Mouse (Mus musculus): ENCODE measurements around the gene Faim2. TPM values are rescaled to one million over a fixed set of nuclear protein-coding genes. Genes with fewer than 3 reads are reported as not detected.

Gene Faim2
- total RNA-seq, 2 experiments from 2014 or later = 421 to 422 TPM

DNA sequence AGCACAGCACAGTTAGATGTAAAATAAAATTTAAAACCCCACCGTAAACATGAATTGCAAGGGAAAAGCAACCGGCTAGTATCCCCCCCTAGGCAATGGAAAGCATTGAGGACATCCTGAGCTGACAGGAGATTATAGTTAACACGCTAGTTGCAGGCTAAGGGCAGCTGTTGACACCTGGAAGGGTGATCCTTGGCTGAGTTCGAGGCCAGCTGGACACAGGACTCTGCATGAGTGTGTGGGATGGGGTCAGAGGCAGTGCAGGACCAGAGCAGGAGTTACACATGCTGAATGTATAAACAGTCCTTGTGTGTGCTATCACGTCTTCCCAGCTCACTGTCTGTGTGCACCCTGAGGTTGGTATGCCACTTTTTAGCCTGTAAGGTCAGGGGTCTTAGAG is 24.7 kb downstream of the Faim2 start:
- Histone ChIP-seq H3K27ac (no peak overlapping the region), H3K4me3 (no peak overlapping the region)
- no peak for TF ChIP-seq CTCF (IDR thresholded peaks at IDR 0.05)
- intact Hi-C loops (cut with DNase I) = no loop called here
- no peak for DNase-seq (ENCODE audit: extremely low spot score in 1 of 2, low spot score in 2 of 2)

DNA sequence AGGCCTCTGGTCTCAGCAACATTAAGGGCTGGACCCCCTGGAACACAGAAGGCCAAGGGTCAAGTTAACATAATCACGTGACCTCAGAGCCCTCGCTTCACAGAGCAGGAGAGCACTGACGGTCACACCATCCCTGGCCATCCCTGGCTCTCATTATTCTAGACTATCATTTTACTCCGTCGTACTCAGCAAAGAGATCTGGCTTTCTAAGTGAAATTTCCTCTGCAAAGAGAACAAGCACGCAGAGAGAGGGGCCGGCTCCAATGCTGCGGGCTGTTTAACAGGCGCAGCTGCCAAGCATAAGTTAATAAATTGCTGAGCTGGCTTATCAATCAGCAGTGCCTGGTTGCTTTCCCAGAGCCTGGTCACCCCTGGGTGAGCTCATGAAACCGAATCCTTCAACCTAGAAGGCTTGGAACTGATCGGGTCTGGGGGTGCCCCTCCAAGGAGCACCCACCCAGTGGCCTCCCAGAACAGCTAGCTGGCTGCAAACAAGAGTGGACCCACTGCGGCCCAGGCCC is 25.6 kb downstream of the Faim2 start:
- Histone ChIP-seq H3K4me3 (no peak overlapping the region), H3K27ac (peak overlapping the region; percentile 81)
- TF ChIP-seq CTCF (IDR thresholded peaks at IDR 0.05) = no peak
- intact Hi-C loops (cut with DNase I) = no loop called here
- no peak for DNase-seq (ENCODE audit: extremely low spot score in 1 of 2, low spot score in 2 of 2)

DNA sequence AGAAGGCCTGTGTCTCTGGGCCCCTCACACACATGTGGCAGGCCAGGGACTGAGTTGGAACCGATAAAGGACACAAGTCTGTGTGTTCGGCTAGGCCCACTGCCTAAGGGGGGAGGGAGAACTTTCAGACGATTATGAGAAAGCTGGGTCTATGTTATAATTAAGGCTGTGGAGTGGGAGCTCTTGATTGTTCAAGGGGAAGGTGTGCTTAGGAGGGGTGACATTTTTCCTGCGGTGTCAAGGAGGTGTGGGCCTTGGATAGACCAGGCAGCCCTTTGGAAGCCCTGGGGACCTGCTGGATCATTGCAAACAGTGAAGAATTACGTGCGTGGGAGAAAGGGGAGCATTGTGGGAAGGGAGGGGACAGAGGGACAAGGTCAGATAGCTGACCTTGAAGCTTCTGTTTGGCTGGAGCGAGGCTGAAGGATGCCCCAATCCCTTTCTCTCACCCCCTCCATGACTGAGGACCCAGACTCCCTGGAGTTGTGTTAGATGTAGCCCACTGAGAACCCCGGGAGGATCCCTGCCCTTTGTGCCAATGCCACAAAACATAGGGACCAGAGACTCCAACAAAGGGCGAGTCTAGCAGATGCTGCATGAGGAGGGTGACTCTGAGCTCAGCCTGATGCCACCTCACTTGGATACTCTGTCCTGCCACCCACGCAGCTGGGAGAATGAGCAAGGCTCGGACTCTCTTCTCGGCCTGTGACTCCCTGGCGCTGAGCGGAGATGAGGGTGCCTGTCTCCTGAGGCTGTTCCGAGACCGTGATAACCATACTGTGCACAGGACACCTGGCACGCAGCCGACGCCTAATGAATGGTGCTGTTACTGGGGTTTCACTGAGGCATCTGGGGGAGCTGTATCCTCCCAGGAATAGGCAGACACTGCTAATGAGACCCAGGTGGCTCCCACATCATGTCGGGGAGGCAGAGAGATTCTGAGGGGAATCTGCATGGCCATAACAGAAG is 26.4 kb downstream of the Faim2 start:
- Histone ChIP-seq H3K4me3 (no peak overlapping the region), H3K27ac (peak overlapping the region; percentile 81)
- DNase-seq (ENCODE audit: extremely low spot score in 1 of 2, low spot score in 2 of 2) = peak; percentile 61 to 63
- intact Hi-C loops (cut with DNase I) = no loop called here
- no peak for TF ChIP-seq CTCF (IDR thresholded peaks at IDR 0.05)

DNA sequence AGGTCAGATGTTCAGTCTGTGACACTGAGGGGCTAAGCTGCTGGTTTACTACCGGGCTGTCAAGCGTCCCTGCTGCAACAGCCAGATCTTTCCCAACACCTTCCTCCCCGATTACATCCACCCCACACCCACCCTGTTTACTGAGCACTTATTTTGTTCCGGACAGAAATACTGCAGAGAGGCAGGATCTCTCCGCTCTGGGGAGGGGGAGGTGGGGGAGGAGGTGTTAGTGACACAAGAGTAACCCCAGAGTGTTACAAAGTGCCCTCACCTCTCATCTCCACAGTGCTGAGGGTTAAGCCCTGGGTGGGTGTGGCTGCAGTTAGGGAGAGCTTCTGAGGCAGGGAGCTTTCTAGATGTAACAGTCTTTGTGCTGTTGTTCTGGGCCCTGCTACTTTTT is 27.6 kb downstream of the Faim2 start:
- Histone ChIP-seq H3K4me3 (no peak overlapping the region), H3K27ac (no peak overlapping the region)
- intact Hi-C loops (cut with DNase I) = no loop called here
- no peak for TF ChIP-seq CTCF (IDR thresholded peaks at IDR 0.05)
- DNase-seq (ENCODE audit: extremely low spot score in 1 of 2, low spot score in 2 of 2) = no peak

DNA sequence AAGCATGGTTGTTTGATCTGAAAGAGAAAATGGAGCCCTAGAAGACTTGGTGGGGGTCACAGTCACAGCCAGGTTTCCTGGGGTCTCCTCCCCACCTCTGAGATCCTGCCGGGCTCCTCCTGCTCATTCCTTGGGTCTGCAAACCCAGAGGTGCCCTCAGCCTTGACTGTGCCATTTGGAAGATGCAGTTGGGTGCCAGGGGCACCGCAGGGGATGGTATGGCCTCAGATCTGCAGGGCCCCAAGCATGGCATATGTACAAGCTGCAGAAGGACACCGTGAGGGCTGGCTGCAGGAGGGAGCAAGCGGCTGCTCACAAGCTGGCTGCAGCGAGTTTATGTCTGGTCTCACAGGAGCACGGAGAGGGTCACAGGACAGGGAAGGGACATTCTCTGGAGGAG is 28.2 kb downstream of the Faim2 start:
- H3K27ac ChIP-seq = peak overlapping the region; percentile 44; the same call in 1 of the 2 replicates
- intact Hi-C loops (cut with DNase I) = loop anchor here (5.0 kb wide), 4 partner anchors 83 to 408 kb away; partner anchors contain the start of gene Cers5
- TF ChIP-seq CTCF (IDR thresholded peaks at IDR 0.05) = no peak
- no peak overlapping the region for H3K4me3 ChIP-seq
- no peak for DNase-seq (ENCODE audit: extremely low spot score in 1 of 2, low spot score in 2 of 2)

DNA sequence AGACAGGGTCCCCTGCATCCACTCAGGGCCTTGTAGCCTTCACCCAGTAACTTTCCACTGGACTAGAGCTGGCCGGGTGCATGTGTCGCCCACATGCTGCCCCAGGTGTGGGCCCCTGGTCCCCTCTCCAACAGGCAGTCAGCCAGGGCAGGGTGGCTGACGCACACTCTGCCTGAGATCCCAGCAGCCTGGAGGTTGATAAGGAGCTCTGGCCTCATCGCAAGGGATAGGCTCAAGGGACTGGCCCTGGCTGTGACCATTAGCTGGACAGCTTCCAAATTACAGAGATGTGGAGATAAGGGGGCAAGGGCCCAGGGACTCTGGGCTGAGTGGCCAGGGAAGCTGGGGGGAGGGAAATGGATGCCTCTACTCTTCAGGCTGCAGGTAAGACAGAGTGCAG is 29.2 kb downstream of the Faim2 start:
- no peak for TF ChIP-seq CTCF (IDR thresholded peaks at IDR 0.05)
- Histone ChIP-seq H3K4me3 (no peak overlapping the region), H3K27ac (peak overlapping the region; percentile 73)
- intact Hi-C loops (cut with DNase I) = loop anchor here (5.0 kb wide), 4 partner anchors 84 to 409 kb away; partner anchors contain the start of gene Cers5
- no peak for DNase-seq (ENCODE audit: extremely low spot score in 1 of 2, low spot score in 2 of 2)

DNA sequence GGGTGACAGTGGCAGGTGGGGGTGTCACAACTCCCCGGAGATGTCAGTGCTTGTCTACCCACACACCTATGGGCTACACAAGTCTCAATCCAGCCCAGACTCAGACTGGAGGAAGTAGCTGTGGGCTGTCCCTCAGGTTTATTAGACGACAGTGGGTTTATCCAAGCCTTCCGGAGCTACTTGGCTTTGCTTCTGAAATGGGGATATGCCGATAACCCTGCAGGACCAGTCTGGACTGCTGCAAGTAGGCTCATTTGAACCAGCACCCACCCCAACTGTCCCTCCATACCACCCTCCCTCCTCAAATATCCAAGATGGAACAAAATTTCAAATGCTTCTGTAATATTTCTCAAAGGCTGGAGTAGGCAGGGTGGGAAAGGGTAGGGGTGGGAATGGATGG is 29.6 kb downstream of the Faim2 start:
- DNase-seq (ENCODE audit: extremely low spot score in 1 of 2, low spot score in 2 of 2) = no peak
- H3K4me3 ChIP-seq = no peak overlapping the region
- intact Hi-C loops (cut with DNase I) = loop anchor here (5.0 kb wide), 4 partner anchors 84 to 409 kb away; partner anchors contain the start of gene Cers5
- peak overlapping the region; percentile 73 for H3K27ac ChIP-seq
- no peak for TF ChIP-seq CTCF (IDR thresholded peaks at IDR 0.05)

DNA sequence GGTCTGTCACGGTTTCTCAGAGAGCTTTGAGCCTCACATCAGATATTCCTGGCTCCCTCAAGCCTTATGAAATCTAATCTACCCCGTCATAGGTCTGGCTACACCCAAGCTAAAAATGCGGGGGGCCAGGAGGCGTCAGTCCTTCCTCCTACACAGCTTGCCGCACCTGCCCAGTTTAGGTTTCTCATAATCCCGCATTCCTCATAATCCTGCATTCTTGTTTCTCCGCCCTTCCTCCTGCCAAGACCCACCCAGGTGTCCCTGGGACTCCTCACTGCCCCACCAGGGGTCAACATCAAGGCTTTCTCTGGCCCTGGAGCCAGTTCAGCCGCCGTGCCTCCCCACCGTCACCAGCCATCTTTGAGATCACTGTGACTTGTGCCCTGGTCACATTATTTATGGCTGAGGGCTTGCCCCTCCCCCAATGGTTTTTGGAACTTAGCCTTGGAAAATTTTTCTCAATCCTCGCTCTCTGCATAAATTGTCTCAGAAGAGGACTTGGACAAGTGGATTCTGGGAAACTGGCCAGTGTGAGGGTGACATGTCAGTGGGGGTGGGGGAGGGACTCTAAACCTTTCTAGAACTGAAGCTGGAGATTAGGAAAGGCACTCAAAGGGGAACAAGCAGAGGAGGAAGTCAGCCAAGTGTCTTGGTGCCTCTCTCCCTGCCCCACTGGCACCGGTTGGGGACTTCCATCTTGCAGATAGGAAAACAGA is 30.3 kb downstream of the Faim2 start:
- intact Hi-C loops (cut with DNase I) = loop anchor here (2.0 to 5.0 kb wide), 6 partner anchors 85 to 410 kb away; partner anchors contain the start of genes Asic1 and Cers5
- DNase-seq (ENCODE audit: extremely low spot score in 1 of 2, low spot score in 2 of 2) = peak; percentile 56 to 63
- H3K4me3 ChIP-seq = 0 out of 2 replicates have a peak overlapping the region, but pooled peaks have one; percentile 17
- H3K27ac ChIP-seq = peak overlapping the region; percentile 89
- no peak for TF ChIP-seq CTCF (IDR thresholded peaks at IDR 0.05)

DNA sequence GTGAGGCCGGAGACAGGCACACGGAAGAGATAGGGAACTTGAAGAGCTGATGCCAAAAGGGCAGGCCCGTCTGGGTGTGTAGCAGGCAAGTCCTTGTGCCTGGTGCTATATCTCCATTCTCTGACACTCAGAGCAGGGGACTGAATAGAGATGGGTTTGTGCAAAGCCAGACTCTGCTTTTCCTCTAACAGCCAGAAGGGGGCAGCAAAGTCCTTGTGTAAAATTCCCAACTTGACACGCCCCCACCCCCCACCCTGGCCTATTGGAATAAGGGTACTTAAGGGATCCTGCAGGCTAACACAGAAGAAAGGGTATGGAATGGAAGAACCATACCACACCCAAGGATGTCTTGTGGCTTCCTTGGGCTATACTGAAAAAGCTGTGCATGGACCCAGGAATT is 30.9 kb downstream of the Faim2 start:
- peak; percentile 81 for TF ChIP-seq CTCF (IDR thresholded peaks at IDR 0.05)
- intact Hi-C loops (cut with DNase I) = loop anchor here (2.0 to 5.0 kb wide), 6 partner anchors 85 to 410 kb away; partner anchors contain the start of genes Asic1 and Cers5
- Histone ChIP-seq H3K4me3 (no peak overlapping the region), H3K27ac (peak overlapping the region; percentile 89)
- DNase-seq (ENCODE audit: extremely low spot score in 1 of 2, low spot score in 2 of 2) = peak; percentile 54 to 61

DNA sequence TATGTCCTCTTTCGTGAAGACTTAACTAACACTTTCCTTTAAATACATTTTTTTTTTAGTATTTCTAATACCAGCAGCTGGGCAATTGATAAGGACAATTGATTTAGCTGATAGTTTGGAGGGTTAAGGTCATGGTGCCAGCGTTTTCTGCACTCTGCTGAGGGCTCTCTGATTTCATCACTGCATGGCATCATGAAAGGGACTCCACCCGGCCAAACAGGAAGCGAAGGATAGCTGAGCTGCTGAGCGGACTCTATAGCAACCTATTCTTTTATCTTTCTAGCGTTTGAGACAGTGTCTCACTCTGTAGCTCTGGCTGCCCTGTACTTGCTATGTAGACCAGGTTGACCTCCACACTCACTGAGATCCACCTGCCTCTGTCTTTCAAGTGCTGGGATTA is 43.2 kb downstream of the Faim2 start:
- Histone ChIP-seq H3K4me3 (no peak overlapping the region), H3K27ac (no peak overlapping the region)
- intact Hi-C loops (cut with DNase I) = no loop called here
- no peak for TF ChIP-seq CTCF (IDR thresholded peaks at IDR 0.05)
- DNase-seq (ENCODE audit: extremely low spot score in 1 of 2, low spot score in 2 of 2) = no peak

DNA sequence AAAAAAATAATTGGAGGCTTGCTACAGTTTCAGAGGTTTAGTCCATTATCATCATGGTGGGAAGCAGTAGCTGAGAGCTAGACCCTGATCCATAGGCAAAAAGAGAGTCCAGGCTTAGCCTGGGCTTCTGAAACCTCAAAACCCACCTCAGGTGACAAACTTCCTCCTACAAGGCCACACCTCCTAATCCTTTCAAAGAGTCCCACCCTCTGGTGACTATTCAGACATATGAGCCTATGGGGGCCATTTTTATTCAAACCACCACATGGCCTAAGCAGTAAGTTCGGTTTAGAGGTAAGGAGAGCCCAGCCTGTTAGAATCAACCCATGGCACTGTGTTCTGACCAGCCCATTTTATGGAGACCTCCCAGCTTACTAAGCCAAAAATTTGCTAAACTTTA is 52.2 kb downstream of the Faim2 start:
- no peak for TF ChIP-seq CTCF (IDR thresholded peaks at IDR 0.05)
- Histone ChIP-seq H3K4me3 (no peak overlapping the region), H3K27ac (no peak overlapping the region)
- DNase-seq (ENCODE audit: extremely low spot score in 1 of 2, low spot score in 2 of 2) = no peak
- intact Hi-C loops (cut with DNase I) = no loop called here

DNA sequence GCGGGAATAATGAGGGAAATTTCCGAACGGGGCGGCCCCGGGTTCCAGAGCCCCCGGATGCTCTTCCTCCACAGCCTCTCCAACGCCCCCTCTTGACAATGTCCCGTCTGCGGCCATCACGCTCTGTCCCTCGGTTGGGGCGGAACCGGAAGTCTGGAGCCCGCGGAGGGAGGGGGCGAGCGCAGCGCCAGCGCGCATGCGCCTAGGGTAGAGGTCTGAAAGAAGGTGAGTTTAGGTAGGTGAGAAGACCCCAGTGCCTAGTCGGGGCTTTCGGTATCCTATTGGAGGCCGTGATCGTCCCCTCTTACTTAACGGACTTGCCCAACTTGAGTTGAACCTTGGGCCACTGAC is 53.4 kb downstream of the Faim2 start, which contains the start of gene Bcdin3d:
Gene Bcdin3d (minus strand): TSS at position 155 of the 351 bp plus-strand sequence.
- peak within 1 kb of the TSS; percentile 91 for H3K4me3 ChIP-seq
- peak; percentile 20; the same call in 1 of the 2 replicates for TF ChIP-seq CTCF (IDR thresholded peaks at IDR 0.05)
- intact Hi-C loops (cut with DNase I) = loop anchor here (5.0 kb wide), 1 partner anchor 157 kb away; no protein-coding TSS in a partner anchor
- DNase-seq (ENCODE audit: extremely low spot score in 1 of 2, low spot score in 2 of 2) = peak; percentile 85 to 87
- peak within 1 kb of the TSS; percentile 90 for H3K27ac ChIP-seq
